Mouse (Mus musculus) midbrain, postnatal 0 days (tissue): ENCODE results near the gene Cradd. TPM values are rescaled to one million over a fixed set of nuclear protein-coding genes. Genes with fewer than 3 reads are reported as not detected.

ENCODE experiments used
- ATAC-seq: fragments of 200-750 bp; cut with Nextera tagmentation; 2 replicates; pipeline ENCODE4 v1.8.0; 2017; ENCODE audit warnings: moderate number of reproducible peaks, mild to moderate bottlenecking, moderate TSS enrichment, moderate library complexity; ENCODE audit not compliant: low FRiP score
- DNase-seq: peaks from one replicate; pipeline ENCODE4 v3.0.0-alpha.2; 2015; ENCODE audit warnings: low spot score
- H3K27ac ChIP-seq: fragments of 300-500 bp; sonication (generic); 2 replicates; pipeline ENCODE4 v1.5.1; 2014; ENCODE audit warnings: low read depth, mild to moderate bottlenecking, low read length, mixed read lengths
- H3K27me3 ChIP-seq: fragments of 300-500 bp; sonication (generic); 2 replicates; pipeline ENCODE4 v1.6.1; 2014; ENCODE audit warnings: low read length, control low read depth, mixed read lengths; ENCODE audit not compliant: insufficient read depth
- H3K36me3 ChIP-seq: fragments of 300-500 bp; sonication (generic); 2 replicates; pipeline ENCODE4 v1.6.1; 2014; ENCODE audit warnings: low read length, control low read depth, mixed read lengths; ENCODE audit not compliant: insufficient read depth
- H3K4me1 ChIP-seq: fragments of 300-500 bp; sonication (generic); 2 replicates; pipeline ENCODE4 v1.6.1; 2014; ENCODE audit warnings: mild to moderate bottlenecking, control low read depth, antibody characterized with exemption, low read length, mixed read lengths; ENCODE audit not compliant: insufficient read depth
- H3K4me2 ChIP-seq: fragments of 300-500 bp; sonication (generic); 2 replicates; pipeline ENCODE4 v1.6.1; 2014; ENCODE audit warnings: low read depth, mild to moderate bottlenecking, low read length, mixed read lengths; ENCODE audit not compliant: poor library complexity, severe bottlenecking
- H3K4me3 ChIP-seq: fragments of 300-500 bp; sonication (generic); 2 replicates; pipeline ENCODE4 v1.5.1; 2014; ENCODE audit warnings: low read depth, mild to moderate bottlenecking, low read length, moderate library complexity
- H3K9ac ChIP-seq: fragments of 300-500 bp; sonication (generic); replicated peaks from 2 replicates; pipeline ENCODE4 v1.6.1; 2014; ENCODE audit warnings: mild to moderate bottlenecking, low read length, moderate library complexity, mixed read lengths; ENCODE audit not compliant: poor library complexity, severe bottlenecking
- H3K9me3 ChIP-seq: fragments of 300-500 bp; sonication (generic); 2 replicates; pipeline ENCODE4 v1.6.1; 2016; ENCODE audit warnings: low read length, control low read depth
- CTCF ChIP-seq: IDR thresholded peaks from 2 replicates; pipeline ENCODE4 v1.5.1; 2016; ENCODE audit warnings: antibody characterized with exemption, mild to moderate bottlenecking
- WGBS: fragments of 180-500 bp; shearing (Covaris S2); extraction: QIAGEN DNeasy Blood & Tissue Kit; methylation state at CpG from one replicate; pipeline ENCODE4 v1.1.7; 2014; 5-methylcytosine and 5-hydroxymethylcytosine counted together
- polyA plus RNA-seq: library from polyadenylated mRNA; unstranded; fragments of >200 nt; fragmentation: Nextera tagmentation; extraction: Ambion mirVana; gene quantifications from 2 replicates; pipeline ENCODE4 v1.2.1, GENCODE M21; 2015
- total RNA-seq: library from RNA; depleted of rRNA; stranded (reverse); fragments of >200 nt; gene quantifications from 2 replicates; pipeline ENCODE4 v1.2.3, GENCODE M21; 2014

Gene Cradd
- total and polyA plus RNA-seq, 2 experiments from 2014 or later, result 8.2 to 9.2 TPM

DNA sequence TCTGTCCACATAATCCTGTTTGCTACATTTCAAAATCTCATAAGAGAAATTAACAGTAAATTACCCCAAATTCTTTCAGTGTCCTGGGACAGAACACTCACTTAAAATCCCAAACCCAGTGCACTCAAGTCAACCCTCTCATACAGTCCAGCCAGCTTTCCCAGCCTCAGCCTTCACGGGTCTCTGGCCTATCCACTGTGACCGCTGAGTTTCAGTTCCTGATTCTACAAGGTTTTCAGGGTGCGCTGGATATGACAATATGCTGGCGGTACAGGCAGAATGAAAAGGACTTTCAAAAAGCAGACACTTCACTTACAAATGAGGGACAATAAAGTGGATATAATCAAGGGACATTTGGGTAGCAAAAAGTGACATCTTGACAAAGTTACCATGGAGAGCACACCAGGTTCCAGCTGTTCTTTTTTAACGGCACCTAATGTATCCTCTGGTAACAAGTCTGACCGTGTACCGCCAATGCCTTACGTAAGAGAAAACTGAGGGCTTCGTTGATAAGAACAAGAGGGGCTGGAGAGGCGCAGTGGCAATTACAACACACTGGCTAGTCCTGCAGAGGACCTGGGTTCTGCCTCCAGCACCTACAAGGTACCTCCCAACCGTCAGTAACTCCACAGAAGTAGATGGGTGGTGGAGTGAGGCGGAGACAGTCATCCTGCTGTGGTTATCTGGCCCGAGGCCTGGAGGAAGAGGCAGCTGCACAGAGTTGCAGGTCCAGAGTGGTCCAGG, 32.6 kb downstream of the Cradd start:
- WGBS, result 90% methylated on average over 13 of the region's 13 CpGs
- no peak overlapping the region for H3K4me3 ChIP-seq
- DNase-seq (no peak), ATAC-seq (no peak)
- TF ChIP-seq CTCF, result no peak
- H3K9me3 ChIP-seq, result no peaks in the 10 kb centered on the region
- H3K4me1 ChIP-seq, result no peaks in the 10 kb centered on the region
- H3K36me3 ChIP-seq, result no peaks in the 10 kb centered on the region
- H3K9ac ChIP-seq, result no peak overlapping the region
- H3K27me3 ChIP-seq, result no peaks in the 10 kb centered on the region
- no peak overlapping the region for H3K27ac ChIP-seq
- H3K4me2 ChIP-seq, result no peak overlapping the region

DNA sequence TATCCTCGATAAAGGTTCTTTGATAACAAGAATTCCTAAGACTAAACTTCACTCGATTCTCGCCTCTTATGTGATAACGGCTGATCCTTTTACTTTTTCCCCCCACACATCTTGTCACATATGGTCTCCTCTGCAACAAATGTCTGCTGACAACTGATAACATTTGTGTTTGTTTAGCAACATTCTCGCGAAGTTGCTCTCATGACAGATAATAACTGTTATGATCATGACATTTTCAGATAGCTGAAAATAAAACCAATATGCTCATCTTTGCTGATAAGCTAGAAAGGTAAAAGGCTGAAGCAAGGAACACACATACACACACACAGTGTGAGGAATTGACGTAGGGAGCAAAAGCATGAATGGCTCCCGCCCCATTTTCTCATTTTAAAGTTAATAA, 34.1 kb downstream of the Cradd start:
- ATAC-seq (no peak), DNase-seq (no peak)
- H3K9ac ChIP-seq, result no peak overlapping the region
- no peaks in the 10 kb centered on the region for H3K36me3 ChIP-seq
- H3K27me3 ChIP-seq, result no peaks in the 10 kb centered on the region
- H3K4me3 ChIP-seq, result no peak overlapping the region
- H3K9me3 ChIP-seq, result no peaks in the 10 kb centered on the region
- TF ChIP-seq CTCF, result no peak
- no peak overlapping the region for H3K27ac ChIP-seq
- no peaks in the 10 kb centered on the region for H3K4me1 ChIP-seq
- whole genome bisulfite sequencing, result 81% methylated on average over 8 of the region's 8 CpGs
- H3K4me2 ChIP-seq, result no peak overlapping the region

DNA sequence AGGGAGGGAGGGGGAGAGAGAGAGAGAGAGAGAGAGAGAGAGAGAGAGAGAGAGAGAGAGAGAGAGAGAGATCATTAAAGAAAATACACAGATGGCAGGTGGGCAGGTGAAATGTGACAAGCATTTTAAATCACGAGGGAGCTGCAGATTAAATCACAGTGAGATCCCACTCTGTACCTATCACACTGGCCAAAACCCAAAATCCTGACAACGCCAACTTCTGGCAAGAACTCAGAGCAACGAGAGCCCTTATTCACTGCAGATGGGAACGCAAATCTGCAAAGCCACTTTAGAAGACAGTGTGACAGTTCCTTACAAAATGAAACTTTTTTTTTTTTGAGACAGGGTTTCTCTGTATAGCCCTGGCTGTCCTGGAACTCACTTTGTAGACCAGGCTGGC, 35.7 kb downstream of the Cradd start:
- TF ChIP-seq CTCF, result no peak
- H3K9ac ChIP-seq, result no peak overlapping the region
- ATAC-seq (no peak), DNase-seq (no peak)
- H3K4me1 ChIP-seq, result no peaks in the 10 kb centered on the region
- 60% methylated on average over 4 of the region's 4 CpGs for WGBS
- no peaks in the 10 kb centered on the region for H3K27me3 ChIP-seq
- no peaks in the 10 kb centered on the region for H3K9me3 ChIP-seq
- H3K36me3 ChIP-seq, result no peaks in the 10 kb centered on the region
- no peak overlapping the region for H3K4me2 ChIP-seq
- H3K27ac ChIP-seq, result no peak overlapping the region
- no peak overlapping the region for H3K4me3 ChIP-seq

DNA sequence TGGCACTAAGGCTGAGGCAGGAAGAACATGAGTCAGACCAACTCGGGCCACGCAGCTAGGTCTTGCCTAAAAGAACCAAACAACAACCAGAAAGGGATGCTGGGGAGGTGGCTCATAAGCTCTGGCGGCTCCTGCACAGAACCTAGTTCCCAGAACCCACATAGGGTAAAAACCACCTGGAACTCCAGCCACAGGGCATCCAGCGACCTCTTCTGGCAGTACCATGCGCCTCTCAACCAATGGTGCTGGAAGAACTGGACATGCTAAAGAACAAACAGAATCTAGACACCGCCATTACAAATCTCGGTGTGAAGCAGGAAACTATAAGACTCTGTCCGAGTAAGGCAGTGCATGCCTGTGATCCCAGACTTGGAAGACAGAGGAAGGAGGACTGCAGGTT, 36.6 kb downstream of the Cradd start:
- TF ChIP-seq CTCF, result no peak
- H3K4me1 ChIP-seq, result no peaks in the 10 kb centered on the region
- no peaks in the 10 kb centered on the region for H3K9me3 ChIP-seq
- H3K27ac ChIP-seq, result no peak overlapping the region
- H3K27me3 ChIP-seq, result no peaks in the 10 kb centered on the region
- no peak overlapping the region for H3K4me3 ChIP-seq
- DNase-seq (no peak), ATAC-seq (no peak)
- WGBS, result 88% methylated on average over 8 of the region's 8 CpGs
- no peaks in the 10 kb centered on the region for H3K36me3 ChIP-seq
- no peak overlapping the region for H3K4me2 ChIP-seq
- no peak overlapping the region for H3K9ac ChIP-seq

DNA sequence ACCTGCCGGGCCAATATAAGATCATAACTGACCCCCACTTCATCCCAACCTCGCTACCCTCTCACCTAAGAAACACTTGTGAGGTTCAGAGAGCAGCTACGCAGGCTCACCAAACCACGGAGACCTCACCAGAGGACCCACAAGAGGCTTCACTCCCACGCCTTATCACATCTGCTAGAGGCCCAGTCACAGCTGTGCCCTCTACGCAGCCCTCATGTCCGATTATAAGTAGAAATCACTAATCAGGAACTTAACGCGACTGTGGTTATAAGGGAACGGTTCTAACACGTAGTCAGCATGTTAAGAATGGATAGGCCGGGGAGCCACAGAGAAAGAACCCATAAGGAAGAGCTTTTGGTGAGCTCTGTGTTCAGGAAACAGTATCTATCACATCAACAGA, 40.5 kb downstream of the Cradd start:
- DNase-seq (no peak), ATAC-seq (no peak)
- Histone ChIP-seq H3K36me3 (no peaks in the 10 kb centered on the region), H3K9me3 (no peaks in the 10 kb centered on the region), H3K27ac (no peak overlapping the region), H3K4me1 (no peaks in the 10 kb centered on the region), H3K27me3 (no peaks in the 10 kb centered on the region), H3K4me2 (no peak overlapping the region), H3K9ac (no peak overlapping the region), H3K4me3 (no peak overlapping the region)
- TF ChIP-seq CTCF, result no peak
- 93% methylated on average over 12 of the region's 12 CpGs for WGBS

DNA sequence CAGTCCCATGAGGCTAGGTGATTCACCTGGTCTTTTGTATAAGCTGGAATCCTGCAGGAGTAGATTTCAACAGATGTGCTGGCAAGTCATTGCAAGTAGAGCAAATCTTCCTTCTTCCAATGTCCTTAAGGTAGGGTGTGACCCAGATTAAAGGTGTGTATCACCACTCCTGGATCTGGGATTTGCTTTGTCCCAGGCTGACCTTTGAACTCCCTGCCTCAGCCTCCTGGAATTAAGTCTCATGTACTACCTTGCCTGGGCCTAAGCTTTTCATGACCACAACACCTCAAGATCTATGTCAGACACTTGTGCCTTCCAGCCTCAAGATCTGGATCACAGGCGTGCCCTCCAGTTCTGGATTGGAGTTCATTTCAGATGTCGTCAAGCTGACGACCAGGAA, 41.9 kb downstream of the Cradd start:
- Histone ChIP-seq H3K36me3 (no peaks in the 10 kb centered on the region), H3K27me3 (no peaks in the 10 kb centered on the region), H3K27ac (no peak overlapping the region), H3K9ac (no peak overlapping the region), H3K4me2 (no peak overlapping the region), H3K4me3 (no peak overlapping the region), H3K4me1 (no peaks in the 10 kb centered on the region), H3K9me3 (no peaks in the 10 kb centered on the region)
- TF ChIP-seq CTCF, result no peak
- 96% methylated on average over 3 of the region's 3 CpGs for WGBS
- ATAC-seq (no peak), DNase-seq (no peak)
